ENCODE assay signal across 8 mouse cellular contexts in the genomic region with DNA sequence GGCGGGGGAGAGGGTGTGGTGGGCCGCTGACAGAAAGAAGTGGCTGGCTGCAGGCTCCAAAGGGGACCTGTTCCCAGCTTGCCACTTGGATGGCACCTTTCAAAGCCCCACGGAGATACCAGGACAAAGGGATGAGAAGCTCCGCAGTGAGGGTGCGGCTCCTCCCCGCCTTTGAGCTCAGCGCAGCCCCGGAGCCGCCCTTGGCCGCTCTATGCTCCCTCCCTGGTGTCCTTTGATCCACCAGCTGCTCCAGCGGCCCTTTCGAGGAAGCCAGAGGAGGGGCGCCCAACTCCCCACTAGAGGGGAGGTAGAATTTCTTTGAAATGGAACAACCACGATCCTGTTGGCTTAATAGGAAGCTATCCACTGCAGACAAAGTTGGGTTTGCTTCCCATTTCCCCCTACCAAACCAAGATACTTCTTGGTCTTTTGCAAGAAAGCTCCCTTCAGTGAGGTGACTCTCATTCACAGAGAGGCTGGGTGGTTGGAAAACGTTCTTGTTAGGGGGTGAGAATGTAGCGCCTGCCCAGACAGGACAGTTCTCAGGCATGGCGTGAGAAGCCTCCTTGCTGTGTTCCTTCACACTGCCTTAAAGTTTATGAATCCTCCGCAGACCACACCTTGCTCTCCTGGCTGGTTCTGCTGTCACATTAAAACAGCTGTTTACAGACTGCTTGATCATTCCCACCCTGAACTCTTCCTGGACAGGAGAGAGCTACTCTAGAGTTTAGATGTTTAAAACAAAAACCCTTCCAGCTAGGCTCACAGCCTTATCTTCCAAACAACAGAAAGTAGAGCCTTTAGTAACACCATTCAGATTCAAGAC. TPM values are rescaled to one million over a fixed set of nuclear protein-coding genes. Genes with fewer than 3 reads are reported as not detected.
DNase-seq lines count a peak whose midpoint lies in the region; ATAC-seq and TF ChIP-seq lines count a peak whose summit lies in the region.

No protein-coding gene starts in this region.

- no peaks in the 10 kb centered on the region for H3K9me3 ChIP-seq in heart, embryonic 15.5 days (replicated peaks)
- no peaks in the 10 kb centered on the region for H3K9me3 ChIP-seq in liver, embryonic 13.5 days (replicated peaks)
- H3K9me3 ChIP-seq in stomach, embryonic 16.5 days (replicated peaks; ENCODE audit: control insufficient read depth, low read length), result no peaks in the 10 kb centered on the region

- H3K27me3 ChIP-seq in heart, embryonic 15.5 days, result no peaks in the 10 kb centered on the region
- H3K27me3 ChIP-seq in liver, embryonic 13.5 days, result peaks cover 47% of the 10 kb centered on the region
- peaks cover 5% of the 10 kb centered on the region; the same call in 1 of the 2 replicates for H3K27me3 ChIP-seq in stomach, embryonic 16.5 days (ENCODE audit: control insufficient read depth, insufficient read depth, low read length)

- H3K27ac ChIP-seq in heart, embryonic 15.5 days, result 0 out of 2 replicates have a peak overlapping the region, but pooled peaks have one; percentile 21
- no peak overlapping the region for H3K27ac ChIP-seq in liver, embryonic 13.5 days
- H3K27ac ChIP-seq in stomach, embryonic 16.5 days (ENCODE audit: low read length), result no peak overlapping the region

- peak overlapping the region; percentile 35 for H3K4me3 ChIP-seq in heart, embryonic 15.5 days
- no peak overlapping the region for H3K4me3 ChIP-seq in liver, embryonic 13.5 days (replicated peaks)
- peak overlapping the region; percentile 26 for H3K4me3 ChIP-seq in stomach, embryonic 16.5 days (replicated peaks; ENCODE audit: low read length)

- DNase-seq in heart, adult 18-20 months, result peak; percentile 30 to 50
- no peak for DNase-seq in heart, adult 8-10 months (ENCODE audit: low spot score)
- peak; percentile 55 for DNase-seq in brain, embryonic 14.5 days (ENCODE audit: low read depth)
- DNase-seq in liver, embryonic 13.5 days, result no peak
- no peak for DNase-seq in frontal cortex, postnatal 14 days (ENCODE audit: low spot score in 2 of 2)
- DNase-seq in layer of hippocampus, postnatal 14 days (ENCODE audit: low spot score in 2 of 2), result no peak

- H3K4me1 ChIP-seq in heart, embryonic 15.5 days (replicated peaks), result peaks cover 52% of the 10 kb centered on the region
- peaks cover 9% of the 10 kb centered on the region; the same call in 1 of the 2 replicates for H3K4me1 ChIP-seq in liver, embryonic 13.5 days (replicated peaks)
- H3K4me1 ChIP-seq in stomach, embryonic 16.5 days (ENCODE audit: control insufficient read depth, insufficient read depth, low read length), result no peaks in the 10 kb centered on the region; the same call in 1 of the 2 replicates

- peak overlapping the region; percentile 47 for H3K9ac ChIP-seq in heart, embryonic 15.5 days
- no peak overlapping the region for H3K9ac ChIP-seq in liver, embryonic 13.5 days
- peak overlapping the region; percentile 41; the same call in 1 of the 2 replicates for H3K9ac ChIP-seq in stomach, embryonic 16.5 days (ENCODE audit: low read length)

- H3K36me3 ChIP-seq in heart, embryonic 15.5 days, result no peaks in the 10 kb centered on the region
- no peaks in the 10 kb centered on the region for H3K36me3 ChIP-seq in liver, embryonic 13.5 days
- H3K36me3 ChIP-seq in stomach, embryonic 16.5 days (ENCODE audit: control insufficient read depth, insufficient read depth, low read length), result no peaks in the 10 kb centered on the region

- no peak for TF ChIP-seq POLR2A in brain, embryonic 14.5 days (IDR thresholded peaks at IDR 0.05; ENCODE audit: borderline replicate concordance, extremely low read depth, insufficient read depth, insufficient read length, poor library complexity, severe bottlenecking)

- WGBS in heart, embryonic 15.5 days, result 9% methylated on average over 18 of the region's 18 CpGs
- WGBS in liver, embryonic 13.5 days (ENCODE audit: insufficient replicate concordance), result 10% methylated on average over 18 of the region's 18 CpGs
- WGBS in stomach, embryonic 16.5 days, result 6% methylated on average over 18 of the region's 18 CpGs

- H3K4me2 ChIP-seq in heart, embryonic 15.5 days, result peak overlapping the region; percentile 65
- peak overlapping the region; percentile 37 for H3K4me2 ChIP-seq in liver, embryonic 13.5 days
- H3K4me2 ChIP-seq in stomach, embryonic 16.5 days (ENCODE audit: low read depth, low read length), result peak overlapping the region; percentile 50

- no peak for TF ChIP-seq CTCF in brain, embryonic 14.5 days (IDR thresholded peaks at IDR 0.05; ENCODE audit: borderline replicate concordance, extremely low read depth, insufficient read depth, insufficient read length)

- no peak for ATAC-seq in heart, embryonic 15.5 days (replicated peaks; ENCODE audit: insufficient number of reproducible peaks, insufficient read depth, low FRiP score, low read depth)
- no peak for ATAC-seq in liver, embryonic 13.5 days (ENCODE audit: low read depth)
- ATAC-seq in stomach, embryonic 16.5 days (ENCODE audit: insufficient read depth, low FRiP score), result no peak

RNA-seq across cellular contexts. Expression of gene Ccdc186, which starts 45.9 kb away (rescaled TPM):
- 10 to 100 TPM; 27.2 to 30.4 TPM for total RNA-seq in heart, adult 18-20 months (2021)
- 10 to 100 TPM; 24.7 to 29.3 (median 27.4) TPM for total RNA-seq in heart, adult 8-10 months (2022)
- polyA plus RNA-seq in brain, embryonic 14.5 days (2012; rRNA removed), result 12.2 and 20.0 TPM in 2 replicates
- 17.8 and 19.0 TPM in 2 replicates for polyA plus RNA-seq in heart, embryonic 15.5 days (2015; fragmentation: Nextera tagmentation; extraction: Ambion mirVana)
- polyA plus RNA-seq in liver, embryonic 13.5 days (2015; fragmentation: Nextera tagmentation; extraction: Ambion mirVana), result 5.7 and 6.4 TPM in 2 replicates
- polyA plus RNA-seq in stomach, embryonic 16.5 days (2015; fragmentation: Nextera tagmentation; extraction: Ambion mirVana), result 19.3 and 20.3 TPM in 2 replicates
- 10 to 100 TPM; 37.8 to 44.7 TPM for total RNA-seq in layer of hippocampus, postnatal 14 days (2021)

RNA-seq across cellular contexts. Expression of gene Tdrd1, which starts 49.9 kb away (rescaled TPM):
- total RNA-seq in heart, adult 18-20 months (2021), result not detected
- total RNA-seq in heart, adult 8-10 months (2022), result not detected
- polyA plus RNA-seq in brain, embryonic 14.5 days (2012; rRNA removed), result 0.59 and 1.0 TPM in 2 replicates
- 0.31 and 0.61 TPM in 2 replicates for polyA plus RNA-seq in heart, embryonic 15.5 days (2015; fragmentation: Nextera tagmentation; extraction: Ambion mirVana)
- 0.05 and 0.09 TPM in 2 replicates for polyA plus RNA-seq in liver, embryonic 13.5 days (2015; fragmentation: Nextera tagmentation; extraction: Ambion mirVana)
- 3.0 and 3.1 TPM in 2 replicates for polyA plus RNA-seq in stomach, embryonic 16.5 days (2015; fragmentation: Nextera tagmentation; extraction: Ambion mirVana)
- under 1 TPM; 0.46 to 0.55 TPM for total RNA-seq in layer of hippocampus, postnatal 14 days (2021)

RNA-seq across cellular contexts. Expression of gene Adrb1, which starts 54.1 kb away (rescaled TPM):
- total RNA-seq in heart, adult 18-20 months (2021), result 10 to 100 TPM; 15.6 to 15.8 TPM
- 10 to 100 TPM; 19.4 to 26.8 (median 22.2) TPM for total RNA-seq in heart, adult 8-10 months (2022)
- polyA plus RNA-seq in brain, embryonic 14.5 days (2012; rRNA removed), result 2.0 and 3.0 TPM in 2 replicates
- polyA plus RNA-seq in heart, embryonic 15.5 days (2015; fragmentation: Nextera tagmentation; extraction: Ambion mirVana), result 4.0 and 4.7 TPM in 2 replicates
- 0.09 and 0.13 TPM in 2 replicates for polyA plus RNA-seq in liver, embryonic 13.5 days (2015; fragmentation: Nextera tagmentation; extraction: Ambion mirVana)
- polyA plus RNA-seq in stomach, embryonic 16.5 days (2015; fragmentation: Nextera tagmentation; extraction: Ambion mirVana), result 0.34 and 0.44 TPM in 2 replicates
- 10 to 100 TPM; 12.1 to 15.7 TPM for total RNA-seq in layer of hippocampus, postnatal 14 days (2021)

Comparison
In these comparisons a context has a peak if more than half of its experiments do, and no peak if none do; other contexts are left out.
1. DNase-seq: peak in heart, adult 18-20 months (2 of 2) and brain, embryonic 14.5 days (single experiment); none in heart, adult 8-10 months (single experiment), liver, embryonic 13.5 days (single experiment), frontal cortex, postnatal 14 days (0 of 2) and layer of hippocampus, postnatal 14 days (0 of 2).
2. Peak in every context shown above with its lines, with median percentiles within 50 percentile points of each other: H3K4me2 ChIP-seq.